Mouse (Mus musculus): Measurements from ENCODE around the gene Hs6st3.

Hs6st3 gene

GRCm38 (mm10) chr14:119797172-119797850 is 659.2 kb downstream of the Hs6st3 start:
- no peak for DNase-seq (ENCODE audit: low spot score)

GRCm38 (mm10) chr14:119798561-119798960 is 660.4 kb downstream of the Hs6st3 start:
- DNase-seq (ENCODE audit: low spot score): no peak

GRCm38 (mm10) chr14:119800856-119801255 is 662.7 kb downstream of the Hs6st3 start:
- DNase-seq (ENCODE audit: low spot score): no peak

GRCm38 (mm10) chr14:119813898-119814297 is 675.8 kb downstream of the Hs6st3 start:
- no peak for DNase-seq (ENCODE audit: low spot score)

- no peak for DNase-seq (ENCODE audit: low spot score)
Observed at GRCm38 (mm10) chr14:119815616-119816015, 677.5 kb downstream of the Hs6st3 start.

- no peak for DNase-seq (ENCODE audit: low spot score)
Observed at GRCm38 (mm10) chr14:119820562-119820961, 682.4 kb downstream of the Hs6st3 start.

- no peak for DNase-seq (ENCODE audit: low spot score)
Observed at GRCm38 (mm10) chr14:119831165-119832011, 693.2 kb downstream of the Hs6st3 start.

GRCm38 (mm10) chr14:119832012-119832325 is 693.8 kb downstream of the Hs6st3 start:
- DNase-seq (ENCODE audit: low spot score): no peak

GRCm38 (mm10) chr14:119832940-119833339 is 694.8 kb downstream of the Hs6st3 start:
- no peak for DNase-seq (ENCODE audit: low spot score)

- DNase-seq (ENCODE audit: low spot score): no peak
Observed at GRCm38 (mm10) chr14:119834008-119834700, 696.0 kb downstream of the Hs6st3 start.

GRCm38 (mm10) chr14:119836051-119836450 is 697.9 kb downstream of the Hs6st3 start:
- no peak for DNase-seq (ENCODE audit: low spot score)

- no peak for DNase-seq (ENCODE audit: low spot score)
Observed at GRCm38 (mm10) chr14:119847540-119847939, 709.4 kb downstream of the Hs6st3 start.

GRCm38 (mm10) chr14:119848759-119849298 is 710.7 kb downstream of the Hs6st3 start:
- DNase-seq (ENCODE audit: low spot score): no peak

- DNase-seq (ENCODE audit: low spot score): no peak
Observed at GRCm38 (mm10) chr14:119849338-119849737, 711.2 kb downstream of the Hs6st3 start.

GRCm38 (mm10) chr14:119852139-119852538 is 714.0 kb downstream of the Hs6st3 start:
- no peak for DNase-seq (ENCODE audit: low spot score)

GRCm38 (mm10) chr14:119857338-119858291 is 719.5 kb downstream of the Hs6st3 start:
- DNase-seq (ENCODE audit: low spot score): no peak

GRCm38 (mm10) chr14:119873617-119874016 is 735.5 kb downstream of the Hs6st3 start:
- no peak for DNase-seq (ENCODE audit: low spot score)

GRCm38 (mm10) chr14:119892922-119893321 is 754.8 kb downstream of the Hs6st3 start:
- DNase-seq (ENCODE audit: low spot score): no peak

GRCm38 (mm10) chr14:119895097-119895496 is 757.0 kb downstream of the Hs6st3 start:
- no peak for DNase-seq (ENCODE audit: low spot score)

- no peak for DNase-seq (ENCODE audit: low spot score)
Observed at GRCm38 (mm10) chr14:119895765-119896465, 757.8 kb downstream of the Hs6st3 start.

- DNase-seq (ENCODE audit: low spot score): no peak
Observed at GRCm38 (mm10) chr14:119902486-119902885, 764.3 kb downstream of the Hs6st3 start.

Measured in ovary, postnatal 36 days (tissue).